Mouse (Mus musculus) hindbrain, postnatal 0 days (tissue): Measurements from ENCODE around the gene Tmem28. TPM values are rescaled to one million over a fixed set of nuclear protein-coding genes. Genes with fewer than 3 reads are reported as not detected.

Experiments used
- ATAC-seq: fragments of 200-750 bp; cut with Nextera tagmentation; 2 replicates; pipeline ENCODE4 v1.8.0; 2017; ENCODE audit warnings: mild to moderate bottlenecking, moderate TSS enrichment, moderate library complexity
- DNase-seq: peaks from one replicate; pipeline ENCODE4 v3.0.0-alpha.2; 2015; ENCODE audit warnings: low spot score
- H3K27ac ChIP-seq: fragments of 300-500 bp; sonication (generic); 2 replicates; pipeline ENCODE4 v1.5.1; 2014; ENCODE audit warnings: mild to moderate bottlenecking
- H3K27me3 ChIP-seq: fragments of 300-500 bp; sonication (generic); 2 replicates; pipeline ENCODE4 v1.6.1; 2014; ENCODE audit warnings: low read length, mixed read lengths; ENCODE audit not compliant: insufficient read depth
- H3K36me3 ChIP-seq: fragments of 300-500 bp; sonication (generic); 2 replicates; pipeline ENCODE4 v1.6.1; 2014; ENCODE audit warnings: low read length, mixed read lengths; ENCODE audit not compliant: insufficient read depth
- H3K4me1 ChIP-seq: fragments of 300-500 bp; sonication (generic); 2 replicates; pipeline ENCODE4 v1.6.1; 2014; ENCODE audit warnings: antibody characterized with exemption, low read length, mixed read lengths; ENCODE audit not compliant: insufficient read depth
- H3K4me2 ChIP-seq: fragments of 300-500 bp; sonication (generic); 2 replicates; pipeline ENCODE4 v1.6.1; 2014; ENCODE audit warnings: low read depth, mild to moderate bottlenecking, low read length, moderate library complexity, mixed read lengths
- H3K4me3 ChIP-seq: fragments of 300-500 bp; sonication (generic); 2 replicates; pipeline ENCODE4 v1.5.1; 2014; ENCODE audit warnings: low read length
- H3K9ac ChIP-seq: fragments of 300-500 bp; sonication (generic); replicated peaks from 2 replicates; pipeline ENCODE4 v1.6.1; 2014; ENCODE audit warnings: mild to moderate bottlenecking, low read length, moderate library complexity, mixed read lengths
- H3K9me3 ChIP-seq: fragments of 300-500 bp; sonication (generic); 2 replicates; pipeline ENCODE4 v1.6.1; 2016; ENCODE audit warnings: low read length, mixed read lengths
- CTCF ChIP-seq: IDR thresholded peaks from 2 replicates; pipeline ENCODE4 v1.5.1; 2016; ENCODE audit warnings: antibody characterized with exemption, control low read depth, low read depth
- WGBS: fragments of 180-500 bp; shearing (Covaris S2); extraction: QIAGEN DNeasy Blood & Tissue Kit; methylation state at CpG from one replicate; pipeline ENCODE4 v1.1.7; 2014; 5-methylcytosine and 5-hydroxymethylcytosine counted together
- polyA plus RNA-seq: library from polyadenylated mRNA; unstranded; fragments of >200 nt; fragmentation: Nextera tagmentation; extraction: Ambion mirVana; gene quantifications from 2 replicates; pipeline ENCODE4 v1.2.1, GENCODE M21; 2015
- total RNA-seq: library from RNA; depleted of rRNA; stranded (reverse); fragments of >200 nt; gene quantifications from 2 replicates; pipeline ENCODE4 v1.2.3, GENCODE M21; 2014; rRNA removed

The Tmem28 gene
- total RNA-seq (10.4 and 12.4 TPM in 2 replicates), polyA plus RNA-seq (1.1 and 1.2 TPM in 2 replicates)

GRCm38 (mm10) chrX:99820790-99821395, at the start of gene Tmem28:
Tmem28 (plus strand) TSS chrX:99821021.
- H3K27me3 ChIP-seq: no peaks in the 10 kb centered on the region
- no peak for TF ChIP-seq CTCF
- WGBS: 26% methylated on average over 62 of the region's 82 CpGs
- peak within 1 kb of the TSS; percentile 55 for H3K4me3 ChIP-seq
- no peaks in the 10 kb centered on the region for H3K9me3 ChIP-seq
- peak within 1 kb of the TSS; percentile 41; the same call in 1 of the 2 replicates for H3K9ac ChIP-seq
- H3K4me1 ChIP-seq: no peaks in the 10 kb centered on the region
- peak within 1 kb of the TSS; percentile 60 for H3K4me2 ChIP-seq
- H3K27ac ChIP-seq: peak within 1 kb of the TSS; percentile 45; the same call in 1 of the 2 replicates
- H3K36me3 ChIP-seq: no peaks in the 10 kb centered on the region
- ATAC-seq (peak; percentile 16; the same call in 1 of the 2 replicates), DNase-seq (peak; percentile 10)

- Histone ChIP-seq H3K36me3 (no peaks in the 10 kb centered on the region), H3K9ac (no peak overlapping the region), H3K9me3 (no peaks in the 10 kb centered on the region), H3K27ac (no peak overlapping the region), H3K4me3 (no peak overlapping the region), H3K4me1 (no peaks in the 10 kb centered on the region), H3K27me3 (no peaks in the 10 kb centered on the region), H3K4me2 (no peak overlapping the region)
- DNase-seq (peak; percentile 18), ATAC-seq (no peak)
- no peak for TF ChIP-seq CTCF
- 34% methylated on average over 4 of the region's 4 CpGs for WGBS
These were observed 40.5 kb upstream of the Tmem28 start for GRCm38 (mm10) chrX:99780308-99780707.

GRCm38 (mm10) chrX:99808375-99808774, 12.4 kb upstream of the Tmem28 start:
- TF ChIP-seq CTCF: peak; percentile 60
- H3K4me2 ChIP-seq: no peak overlapping the region
- no peaks in the 10 kb centered on the region for H3K36me3 ChIP-seq
- ATAC-seq (no peak), DNase-seq (peak; percentile 52)
- 56% methylated on average over 1 of the region's 1 CpGs for WGBS
- no peaks in the 10 kb centered on the region for H3K9me3 ChIP-seq
- H3K27ac ChIP-seq: no peak overlapping the region
- H3K27me3 ChIP-seq: no peaks in the 10 kb centered on the region
- no peaks in the 10 kb centered on the region for H3K4me1 ChIP-seq
- H3K4me3 ChIP-seq: no peak overlapping the region
- no peak overlapping the region for H3K9ac ChIP-seq

- Histone ChIP-seq H3K27ac (peak overlapping the region; percentile 45; the same call in 1 of the 2 replicates), H3K9me3 (no peaks in the 10 kb centered on the region), H3K4me3 (peak overlapping the region; percentile 55), H3K4me2 (peak overlapping the region; percentile 60), H3K4me1 (no peaks in the 10 kb centered on the region), H3K9ac (0 out of 2 replicates have a peak overlapping the region, but pooled peaks have one; percentile 3), H3K36me3 (no peaks in the 10 kb centered on the region), H3K27me3 (no peaks in the 10 kb centered on the region)
- DNase-seq (peak; percentile 82), ATAC-seq (peak; percentile 86)
- 29% methylated on average over 22 of the region's 22 CpGs for WGBS
- peak; percentile 71 for TF ChIP-seq CTCF
These were observed 1.4 kb upstream of the Tmem28 start for GRCm38 (mm10) chrX:99819395-99819935.

GRCm38 (mm10) chrX:99819936-99820789, 658 bp upstream of the Tmem28 start:
- Histone ChIP-seq H3K27ac (peak overlapping the region; percentile 45; the same call in 1 of the 2 replicates), H3K4me1 (no peaks in the 10 kb centered on the region), H3K4me3 (peak overlapping the region; percentile 55), H3K9me3 (no peaks in the 10 kb centered on the region), H3K36me3 (no peaks in the 10 kb centered on the region), H3K9ac (peak overlapping the region; percentile 41; the same call in 1 of the 2 replicates), H3K4me2 (peak overlapping the region; percentile 60), H3K27me3 (no peaks in the 10 kb centered on the region)
- TF ChIP-seq CTCF: no peak
- peak; percentile 84 for ATAC-seq
- peak; percentile 68 for DNase-seq
- WGBS: 29% methylated on average over 64 of the region's 105 CpGs

GRCm38 (mm10) chrX:99842090-99842489, 21.3 kb downstream of the Tmem28 start:
- no peak overlapping the region for H3K4me2 ChIP-seq
- no peaks in the 10 kb centered on the region for H3K27me3 ChIP-seq
- H3K36me3 ChIP-seq: no peaks in the 10 kb centered on the region
- H3K9ac ChIP-seq: no peak overlapping the region
- no peaks in the 10 kb centered on the region for H3K9me3 ChIP-seq
- DNase-seq (no peak), ATAC-seq (no peak)
- WGBS: 27% methylated on average over 2 of the region's 2 CpGs
- TF ChIP-seq CTCF: no peak
- no peak overlapping the region for H3K4me3 ChIP-seq
- H3K27ac ChIP-seq: no peak overlapping the region
- no peaks in the 10 kb centered on the region for H3K4me1 ChIP-seq
